Comparison of ENCODE assay signal across 8 mouse cellular contexts in genomic region chr15:93273788-93274678, GRCm38 (mm10). TPM values are rescaled to one million over a fixed set of nuclear protein-coding genes. Genes with fewer than 3 reads are reported as not detected.
A peak's percentile ranks its signal among the peaks of the same experiment; 100 is the strongest.
DNase-seq lines count a peak whose midpoint lies in the region; ATAC-seq and TF ChIP-seq lines count a peak whose summit lies in the region.

No protein-coding gene starts in this region.

- no peak for TF ChIP-seq POLR2A in myocyte (IDR thresholded peaks at IDR 0.05; ENCODE audit: insufficient read length, low read depth)

- peak overlapping the region; percentile 85 for H3K9ac ChIP-seq in kidney, postnatal 0 days (ENCODE audit: low read depth, low read length)
- H3K9ac ChIP-seq in hindbrain, embryonic 16.5 days (ENCODE audit: low read depth, low read length) = peak overlapping the region; percentile 85

- peak overlapping the region; percentile 76 for H3K4me3 ChIP-seq in kidney, postnatal 0 days (replicated peaks; ENCODE audit: low read depth, low read length)
- peak overlapping the region; percentile 82 for H3K4me3 ChIP-seq in embryonic facial prominence, embryonic 10.5 days
- H3K4me3 ChIP-seq in hindbrain, embryonic 16.5 days (ENCODE audit: low read length) = peak overlapping the region; percentile 75
- H3K4me3 ChIP-seq in myocyte = peak overlapping the region; percentile 66

- peak overlapping the region; percentile 82 for H3ac ChIP-seq in myocyte (ENCODE audit: control insufficient read depth, insufficient read length)

- H3K27me3 ChIP-seq in kidney, postnatal 0 days (ENCODE audit: insufficient read depth, low read length) = no peaks in the 10 kb centered on the region
- no peaks in the 10 kb centered on the region for H3K27me3 ChIP-seq in embryonic facial prominence, embryonic 10.5 days (replicated peaks; ENCODE audit: low read depth, poor library complexity, severe bottlenecking)
- no peaks in the 10 kb centered on the region for H3K27me3 ChIP-seq in hindbrain, embryonic 16.5 days (replicated peaks; ENCODE audit: control insufficient read depth, insufficient read depth, low read length)
- no peaks in the 10 kb centered on the region for H3K27me3 ChIP-seq in myocyte (ENCODE audit: control insufficient read depth, insufficient read depth, insufficient read length)

- TF ChIP-seq CTCF in kidney, postnatal 0 days (IDR thresholded peaks at IDR 0.05; ENCODE audit: low read depth) = no peak

- WGBS in kidney, postnatal 0 days = 36% methylated on average over 19 of the region's 19 CpGs
- WGBS in embryonic facial prominence, embryonic 10.5 days = 46% methylated on average over 19 of the region's 19 CpGs
- 41% methylated on average over 19 of the region's 19 CpGs for WGBS in hindbrain, embryonic 16.5 days

- no peaks in the 10 kb centered on the region for H3K36me3 ChIP-seq in kidney, postnatal 0 days (ENCODE audit: insufficient read depth, low read length)
- H3K36me3 ChIP-seq in embryonic facial prominence, embryonic 10.5 days (replicated peaks) = peaks cover 17% of the 10 kb centered on the region
- no peaks in the 10 kb centered on the region for H3K36me3 ChIP-seq in hindbrain, embryonic 16.5 days (ENCODE audit: control insufficient read depth, insufficient read depth, low read length)
- H3K36me3 ChIP-seq in myocyte (ENCODE audit: control insufficient read depth, insufficient read depth) = peaks cover 3% of the 10 kb centered on the region

- H3K4me1 ChIP-seq in kidney, postnatal 0 days (replicated peaks; ENCODE audit: insufficient read depth, low read length) = peaks cover 5% of the 10 kb centered on the region
- H3K4me1 ChIP-seq in embryonic facial prominence, embryonic 10.5 days = peaks cover 43% of the 10 kb centered on the region
- H3K4me1 ChIP-seq in hindbrain, embryonic 16.5 days (ENCODE audit: control insufficient read depth, insufficient read depth, low read depth, low read length) = peaks cover 17% of the 10 kb centered on the region

- peak overlapping the region; percentile 80 for H3K4me2 ChIP-seq in kidney, postnatal 0 days (ENCODE audit: low read length)
- peak overlapping the region; percentile 97 for H3K4me2 ChIP-seq in hindbrain, embryonic 16.5 days (ENCODE audit: low read length)
- H3K4me2 ChIP-seq in myocyte (ENCODE audit: low read depth) = peak overlapping the region; percentile 96

- no peak for ATAC-seq in kidney, postnatal 0 days (replicated peaks; ENCODE audit: low FRiP score, low read depth)
- ATAC-seq in hindbrain, embryonic 16.5 days = no peak

- no peak for DNase-seq in kidney, postnatal 0 days (ENCODE audit: low spot score)
- DNase-seq in kidney, postnatal 4 days = no peak
- DNase-seq in embryonic facial prominence, embryonic 10.5 days (ENCODE audit: low spot score) = no peak
- DNase-seq in gastrocnemius, postnatal 4 days (ENCODE audit: low spot score in 2 of 2) = no peak
- no peak for DNase-seq in spleen, postnatal 4 days (ENCODE audit: low spot score in 2 of 2)
- DNase-seq in adrenal gland, postnatal 4 days (ENCODE audit: low spot score in 2 of 2) = no peak

- no peaks in the 10 kb centered on the region for H3K9me3 ChIP-seq in kidney, postnatal 0 days (replicated peaks; ENCODE audit: low read length)
- no peaks in the 10 kb centered on the region for H3K9me3 ChIP-seq in embryonic facial prominence, embryonic 10.5 days
- no peaks in the 10 kb centered on the region for H3K9me3 ChIP-seq in hindbrain, embryonic 16.5 days (ENCODE audit: control insufficient read depth, low read length)

- peak overlapping the region; percentile 90 for H3K27ac ChIP-seq in kidney, postnatal 0 days
- H3K27ac ChIP-seq in embryonic facial prominence, embryonic 10.5 days (replicated peaks) = peak overlapping the region; percentile 94
- peak overlapping the region; percentile 91 for H3K27ac ChIP-seq in hindbrain, embryonic 16.5 days (ENCODE audit: low read depth, low read length)

- peaks cover 57% of the 10 kb centered on the region for H3K79me2 ChIP-seq in myocyte (ENCODE audit: control insufficient read depth, insufficient read depth)

TF ChIP-seq in myocyte, 11 proteins besides CTCF, POLR2A, EP300 and RAD21:
- TF ChIP-seq MYOG (IDR thresholded peaks at IDR 0.05; ENCODE audit: control insufficient read depth in 1 of 3, insufficient read depth in 1 of 3, insufficient read length in 2 of 3, low read depth in 2 of 3) = no peak

RNA-seq across cellular contexts. Expression of gene Gxylt1, which starts 0.9 kb away (rescaled TPM):
- 6.7 and 8.3 TPM in 2 replicates for polyA plus RNA-seq in kidney, postnatal 0 days (2015; fragmentation: Nextera tagmentation; extraction: Ambion mirVana)
- 18.8 and 21.1 TPM in 2 replicates for polyA plus RNA-seq in embryonic facial prominence, embryonic 10.5 days (2016; fragmentation: Nextera tagmentation; extraction: Ambion mirVana)
- polyA plus RNA-seq in hindbrain, embryonic 16.5 days (2015; fragmentation: Nextera tagmentation; extraction: Ambion mirVana) = 4.3 and 5.7 TPM in 2 replicates
- polyA plus RNA-seq in myocyte (2012; fragmentation: generic; extraction: Trizol) = 3.6 TPM
- total RNA-seq in gastrocnemius, postnatal 4 days (2021) = 10 to 100 TPM; 13.7 to 15.3 TPM
- total RNA-seq in adrenal gland, postnatal 4 days (2021) = 10 to 100 TPM; 32.9 to 33.2 TPM
